Mouse (Mus musculus): ENCODE data around the gene Lrrc56. TPM values are rescaled to one million over a fixed set of nuclear protein-coding genes. Genes with fewer than 3 reads are reported as not detected.

Gene Lrrc56
- total RNA-seq (2021), result 1 to 10 TPM; 4.7 to 4.9 TPM

DNA sequence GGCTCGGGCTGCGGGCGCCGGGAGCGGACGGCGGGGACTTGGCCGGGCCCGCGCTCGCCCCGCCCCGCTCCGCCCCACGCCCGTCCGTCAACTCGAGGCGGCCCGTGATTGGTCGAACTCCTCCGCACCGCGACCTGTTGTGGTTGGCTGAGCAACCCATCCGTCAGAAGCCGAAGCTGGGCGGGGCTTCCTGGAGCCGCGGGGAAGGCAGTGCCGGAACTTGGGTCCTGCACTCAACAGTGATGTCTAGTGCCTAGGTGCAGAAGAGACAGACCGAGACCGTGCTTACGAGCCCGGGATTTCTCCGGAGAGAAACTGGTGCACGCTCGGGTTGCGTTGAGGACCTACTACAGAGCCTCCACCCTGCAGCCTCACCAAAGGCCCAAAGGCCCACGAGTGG, at the start of gene Lrrc56, which contains the start of gene Hras:
TSS of gene Lrrc56 (plus strand) at position 210 of the 400 bp plus-strand sequence.
TSS of gene Hras (minus strand) at position 58 of the 400 bp plus-strand sequence.
- DNase-seq (ENCODE audit: extremely low spot score in 1 of 2, low spot score in 2 of 2), result peak; percentile 98 to 99
- intact Hi-C loops (cut with DNase I), result no loop called here

GRCm38 (mm10) chr7:141144650-141145049, 49.3 kb upstream of the Lrrc56 start:
- DNase-seq (ENCODE audit: extremely low spot score in 1 of 2, low spot score in 2 of 2), result no peak
- intact Hi-C loops (cut with DNase I), result no loop called here

DNA sequence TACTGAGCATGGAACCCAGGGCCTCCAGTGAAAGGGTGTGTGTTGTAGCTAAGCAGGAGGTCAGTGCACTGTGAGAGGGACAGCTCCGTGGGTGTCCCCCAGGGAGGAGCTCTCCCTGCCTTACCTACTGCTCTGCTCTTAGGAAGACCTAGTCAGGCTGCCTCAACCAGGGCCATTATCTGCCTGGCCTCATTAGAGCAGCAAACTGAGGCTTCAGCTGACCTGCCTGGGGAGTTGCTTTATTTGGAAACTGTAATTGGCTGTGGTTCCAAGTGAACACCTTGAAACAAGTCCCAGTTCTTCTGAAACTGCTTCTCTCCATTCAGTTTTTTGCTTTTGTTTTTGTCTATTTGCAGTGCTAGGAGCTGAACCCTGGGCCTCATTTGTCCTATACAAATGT, 48.6 kb upstream of the Lrrc56 start:
- intact Hi-C loops (cut with DNase I), result no loop called here

DNA sequence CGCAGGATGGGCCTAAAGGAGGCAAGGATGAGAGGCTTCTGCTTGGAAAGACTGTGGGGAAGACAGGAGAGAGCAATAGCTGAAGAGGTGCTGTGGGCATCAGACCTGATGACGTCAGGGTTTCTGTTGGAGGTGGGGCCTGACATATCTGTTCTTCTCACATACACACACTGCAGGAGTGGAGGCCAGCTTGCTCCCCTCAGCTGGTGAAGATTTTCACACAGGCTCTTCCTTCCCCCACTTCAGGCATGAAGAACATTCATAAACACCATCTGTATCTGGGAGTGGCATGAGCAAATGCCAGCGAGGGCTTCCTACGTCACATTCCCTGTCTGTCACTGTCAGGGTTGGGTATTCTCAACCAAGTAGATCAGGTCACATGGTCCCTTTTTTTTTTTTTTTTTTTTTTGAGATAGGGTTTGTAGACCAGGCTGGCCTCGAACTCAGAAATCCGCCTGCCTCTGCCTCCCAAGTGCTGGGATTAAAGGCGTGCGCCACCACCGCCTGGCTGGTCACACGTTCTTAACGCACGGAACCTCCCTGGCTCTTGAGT, 47.8 kb upstream of the Lrrc56 start:
- DNase-seq (ENCODE audit: extremely low spot score in 1 of 2, low spot score in 2 of 2), result no peak
- intact Hi-C loops (cut with DNase I), result no loop called here

More for the DNA sequence above, 48.6 kb upstream of the Lrrc56 start:
- no peak for DNase-seq (ENCODE audit: extremely low spot score in 1 of 2, low spot score in 2 of 2)

GRCm38 (mm10) chr7:141147044-141147443, 46.9 kb upstream of the Lrrc56 start:
- no peak for DNase-seq (ENCODE audit: extremely low spot score in 1 of 2, low spot score in 2 of 2)

DNA sequence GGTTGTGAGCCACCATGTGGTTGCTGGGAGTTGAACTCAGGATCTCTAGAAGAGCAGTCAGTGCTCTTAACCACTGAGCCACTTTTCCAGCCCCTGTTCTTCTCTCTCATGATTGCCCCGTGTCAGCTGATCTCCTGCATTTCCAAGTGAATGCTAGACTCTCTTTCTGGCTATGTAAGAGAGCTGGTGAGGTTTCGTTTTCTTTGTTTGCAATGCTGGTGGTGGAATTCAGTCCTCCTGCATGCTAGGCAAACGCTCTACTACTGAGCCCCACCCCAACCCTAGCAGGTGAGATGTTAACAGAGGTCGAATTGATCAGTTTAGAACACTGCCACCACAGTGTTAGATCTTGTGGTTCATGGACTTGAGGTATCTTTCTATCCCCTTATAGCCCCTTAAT, 45.3 kb upstream of the Lrrc56 start:
- DNase-seq (ENCODE audit: extremely low spot score in 1 of 2, low spot score in 2 of 2), result no peak
- intact Hi-C loops (cut with DNase I), result no loop called here

More at GRCm38 (mm10) chr7:141147044-141147443, 46.9 kb upstream of the Lrrc56 start:
- intact Hi-C loops (cut with DNase I), result no loop called here

DNA sequence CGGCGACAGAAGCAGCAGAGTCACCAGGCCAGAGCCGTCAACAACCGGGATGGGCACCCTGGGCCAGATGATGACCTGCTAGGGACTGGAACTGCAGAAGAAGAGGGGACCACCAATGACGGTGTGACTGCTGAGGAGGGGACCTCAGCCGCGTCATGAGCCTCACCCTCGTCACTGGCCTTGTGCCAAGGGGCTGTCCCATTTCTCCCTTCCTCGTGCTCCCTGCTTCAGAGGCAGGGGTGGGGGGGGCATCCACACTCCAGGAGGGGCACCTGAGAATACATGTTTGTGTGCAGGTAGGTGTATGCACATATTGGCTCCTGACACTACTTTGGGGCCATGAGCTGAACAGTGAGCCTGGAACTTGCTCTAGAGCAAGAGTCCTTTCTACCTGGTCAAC, 38.6 kb upstream of the Lrrc56 start:
- intact Hi-C loops (cut with DNase I), result no loop called here
- DNase-seq (ENCODE audit: extremely low spot score in 1 of 2, low spot score in 2 of 2), result no peak

GRCm38 (mm10) chr7:141164397-141164796, 29.6 kb upstream of the Lrrc56 start:
- intact Hi-C loops (cut with DNase I), result no loop called here
- no peak for DNase-seq (ENCODE audit: extremely low spot score in 1 of 2, low spot score in 2 of 2)

DNA sequence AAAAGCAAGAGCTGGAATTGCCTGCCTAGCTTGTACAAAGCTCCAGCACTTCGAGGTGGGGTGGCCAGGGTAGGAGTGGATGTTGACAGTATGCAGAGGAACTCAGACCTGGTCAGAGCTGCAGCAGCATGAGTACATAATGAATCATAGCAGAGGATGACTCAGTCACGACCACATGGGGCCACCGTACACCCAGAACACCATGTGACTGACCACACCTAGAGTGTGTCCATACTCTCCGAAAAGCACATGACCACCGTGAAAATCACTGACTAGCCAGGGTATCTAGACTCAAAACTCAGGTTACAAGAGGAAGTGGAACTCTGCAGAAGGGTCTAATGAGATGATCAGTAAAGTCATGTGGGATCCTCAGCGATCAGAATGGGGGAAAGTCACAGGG, 29.1 kb upstream of the Lrrc56 start:
- intact Hi-C loops (cut with DNase I), result no loop called here
- DNase-seq (ENCODE audit: extremely low spot score in 1 of 2, low spot score in 2 of 2), result no peak

DNA sequence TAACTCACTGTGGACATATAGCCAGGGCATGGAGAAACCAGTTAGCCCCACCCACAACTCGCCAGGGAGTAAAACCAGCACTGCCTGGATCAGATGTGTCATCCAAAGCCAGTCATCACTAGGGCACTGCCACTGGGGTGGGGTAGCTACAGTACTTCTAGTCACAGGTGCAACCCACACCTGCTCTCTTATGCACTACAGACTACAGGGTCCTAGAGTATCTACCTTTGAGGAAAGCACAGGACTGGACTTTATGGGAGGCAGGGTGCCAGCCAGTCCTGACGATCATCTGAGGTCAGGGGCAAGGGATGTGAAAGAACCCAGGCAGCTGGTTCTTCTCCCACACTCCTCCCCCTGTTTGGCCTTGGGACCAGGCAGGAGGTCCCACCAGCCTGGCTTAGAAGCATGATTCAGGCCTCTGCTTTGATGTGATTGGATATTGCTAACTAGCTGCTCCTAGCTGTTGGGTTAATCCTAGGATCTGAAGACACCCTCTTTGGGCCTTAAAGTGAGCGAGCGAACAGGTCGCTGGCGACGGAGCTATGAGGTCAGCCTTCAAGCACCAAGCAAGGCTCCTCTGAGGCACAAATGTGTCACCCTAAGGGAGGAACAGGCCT, 25.9 kb upstream of the Lrrc56 start:
- intact Hi-C loops (cut with DNase I), result no loop called here
- no peak for DNase-seq (ENCODE audit: extremely low spot score in 1 of 2, low spot score in 2 of 2)

- intact Hi-C loops (cut with DNase I), result no loop called here
- DNase-seq (ENCODE audit: extremely low spot score in 1 of 2, low spot score in 2 of 2), result peak in 1 of 2 experiments; percentile 59
These were observed 25.4 kb upstream of the Lrrc56 start for GRCm38 (mm10) chr7:141168518-141168953.

DNA sequence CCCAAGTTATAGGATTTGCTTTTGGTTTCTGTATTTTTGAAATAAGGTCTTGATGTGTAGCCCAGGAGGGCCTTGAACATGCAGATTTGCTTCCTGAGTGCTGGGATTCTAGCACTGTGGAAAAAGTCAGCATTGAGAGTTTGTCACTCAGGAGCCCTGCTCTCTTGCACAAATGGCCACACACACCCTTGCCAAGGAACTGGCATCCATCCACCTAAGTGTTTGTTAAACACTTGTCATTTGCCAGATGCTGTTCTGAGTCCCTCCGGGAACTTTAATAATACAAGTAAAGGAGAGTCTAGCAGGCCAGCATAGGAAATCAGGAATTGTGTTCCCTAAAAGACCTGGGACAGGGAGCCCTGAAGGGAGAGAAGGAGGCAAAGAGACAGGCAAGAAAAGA, 24.7 kb upstream of the Lrrc56 start:
- intact Hi-C loops (cut with DNase I), result no loop called here
- no peak for DNase-seq (ENCODE audit: extremely low spot score in 1 of 2, low spot score in 2 of 2)

DNA sequence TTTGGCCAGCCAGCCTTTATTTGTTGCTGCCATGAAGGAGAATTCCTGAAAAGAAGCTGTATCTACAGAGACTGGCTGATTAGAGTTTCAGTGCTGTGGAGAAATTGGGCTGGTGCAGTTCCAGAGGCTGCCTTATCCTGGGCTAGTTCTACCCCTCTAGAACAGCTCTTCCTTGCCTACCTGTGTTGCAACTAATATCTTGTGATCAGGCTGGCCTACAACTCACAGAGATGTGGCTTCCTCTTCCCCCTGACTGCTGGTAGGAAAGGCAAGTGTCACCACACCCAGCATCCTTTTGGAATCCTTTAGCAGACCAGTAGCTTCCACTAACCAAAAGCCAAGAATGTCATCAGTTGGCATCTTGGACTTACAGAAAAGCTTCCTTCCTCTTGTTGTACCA, 24.1 kb upstream of the Lrrc56 start:
- DNase-seq (ENCODE audit: extremely low spot score in 1 of 2, low spot score in 2 of 2), result no peak
- intact Hi-C loops (cut with DNase I), result loop anchor here (5.0 kb wide), 2 partner anchors 38 to 108 kb away; partner anchors contain the start of gene B4galnt4

DNA sequence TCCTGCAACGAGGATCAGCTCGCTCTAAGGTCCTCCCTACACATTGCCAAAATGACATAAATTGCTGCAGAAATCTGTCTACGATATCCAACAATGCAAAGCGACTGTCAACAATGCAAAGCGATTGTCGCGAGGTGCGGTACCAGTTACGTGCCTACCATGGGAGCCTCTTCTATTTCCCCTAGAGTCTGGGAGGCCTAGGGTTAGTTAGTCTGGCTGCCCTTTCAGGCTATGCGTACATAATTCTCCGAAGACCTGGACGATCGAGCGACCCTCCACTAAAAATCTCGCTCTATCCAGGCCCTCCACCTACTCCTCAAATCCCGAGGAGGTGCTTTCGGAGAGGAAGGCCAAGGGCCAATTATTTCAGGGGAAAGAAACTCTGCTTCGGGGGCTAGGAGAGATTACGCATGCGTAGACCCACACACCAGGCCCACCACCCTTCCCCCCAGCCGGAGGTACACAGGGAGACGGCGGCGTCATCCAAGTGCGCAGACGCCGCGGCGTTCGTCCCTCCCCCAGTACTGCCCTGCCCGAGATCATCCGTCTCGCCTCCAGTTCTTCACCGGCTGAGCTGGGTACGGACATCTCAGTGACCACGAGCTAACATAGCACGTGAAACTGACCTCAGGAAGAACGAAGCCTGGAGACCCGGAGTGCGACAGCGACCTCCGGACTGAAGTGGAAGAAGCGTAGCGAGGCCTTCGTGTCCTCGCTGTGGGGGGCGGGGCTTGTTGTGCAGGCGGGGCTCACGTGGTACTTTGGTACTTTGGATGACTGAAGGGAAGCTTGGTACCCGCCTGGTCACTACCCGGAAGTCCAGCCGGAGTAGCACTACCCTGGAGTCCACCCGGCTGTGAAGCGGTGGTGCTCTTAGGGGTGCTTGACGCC, 21.6 kb upstream of the Lrrc56 start, which contains the start of gene Rnh1:
TSS of gene Rnh1 (minus strand) at position 742 of the 891 bp plus-strand sequence.
- peak; percentile 93 to 97 for DNase-seq (ENCODE audit: extremely low spot score in 1 of 2, low spot score in 2 of 2)
- intact Hi-C loops (cut with DNase I), result loop anchor here (5.0 kb wide), 2 partner anchors 40 to 110 kb away; partner anchors contain the start of gene B4galnt4

GRCm38 (mm10) chr7:141173323-141173850, 20.6 kb upstream of the Lrrc56 start:
- DNase-seq (ENCODE audit: extremely low spot score in 1 of 2, low spot score in 2 of 2), result no peak
- intact Hi-C loops (cut with DNase I), result loop anchor here (5.0 kb wide), 2 partner anchors 41 to 111 kb away; partner anchors contain the start of gene B4galnt4

GRCm38 (mm10) chr7:141175068-141175467, 18.9 kb upstream of the Lrrc56 start:
- intact Hi-C loops (cut with DNase I), result loop anchor here (5.0 kb wide), 1 partner anchor 268 kb away; no protein-coding TSS in a partner anchor
- no peak for DNase-seq (ENCODE audit: extremely low spot score in 1 of 2, low spot score in 2 of 2)

DNA sequence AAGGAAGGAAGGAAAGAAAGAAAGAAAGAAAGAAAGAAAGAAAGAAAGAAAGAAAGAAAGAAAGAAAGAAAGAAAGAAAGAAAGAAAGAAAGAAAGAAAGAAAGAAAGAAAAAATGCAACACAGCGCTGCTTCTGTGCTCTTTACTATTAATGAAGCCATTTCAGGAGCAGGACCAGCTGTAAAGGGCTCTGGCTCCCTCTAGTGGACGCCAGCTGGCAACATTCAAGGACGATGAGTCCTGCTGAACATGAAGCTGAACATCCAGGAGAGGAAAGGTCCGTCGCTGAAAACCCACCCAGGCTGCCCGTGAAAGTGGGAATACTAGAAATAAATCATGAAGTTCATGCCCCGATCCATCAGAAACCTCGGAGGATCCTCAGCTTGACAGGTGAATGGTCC, 17.8 kb upstream of the Lrrc56 start:
- intact Hi-C loops (cut with DNase I), result loop anchor here (5.0 kb wide), 1 partner anchor 269 kb away; no protein-coding TSS in a partner anchor
- DNase-seq (ENCODE audit: extremely low spot score in 1 of 2, low spot score in 2 of 2), result peak; percentile 87 to 88

DNA sequence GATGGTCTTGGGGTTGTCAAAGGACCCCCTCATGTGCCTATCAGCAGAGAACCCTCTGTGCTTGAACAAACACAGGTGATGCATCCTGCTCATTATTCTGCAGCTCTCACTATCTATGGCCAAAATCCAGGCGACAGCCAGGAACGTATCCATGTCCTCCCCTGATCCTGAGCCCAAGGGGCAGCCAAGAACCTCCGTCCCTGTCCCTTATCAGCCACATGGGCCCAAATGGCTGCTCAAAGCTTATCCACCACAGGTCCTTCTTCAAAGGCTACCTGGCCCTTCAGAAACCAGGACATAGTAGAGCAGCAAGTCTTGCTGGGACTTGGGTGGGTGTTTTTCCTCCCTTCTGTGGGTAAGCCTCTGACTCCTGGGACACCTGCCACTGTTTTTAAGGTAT, 5.8 kb upstream of the Lrrc56 start:
- intact Hi-C loops (cut with DNase I), result no loop called here
- DNase-seq (ENCODE audit: extremely low spot score in 1 of 2, low spot score in 2 of 2), result no peak

DNA sequence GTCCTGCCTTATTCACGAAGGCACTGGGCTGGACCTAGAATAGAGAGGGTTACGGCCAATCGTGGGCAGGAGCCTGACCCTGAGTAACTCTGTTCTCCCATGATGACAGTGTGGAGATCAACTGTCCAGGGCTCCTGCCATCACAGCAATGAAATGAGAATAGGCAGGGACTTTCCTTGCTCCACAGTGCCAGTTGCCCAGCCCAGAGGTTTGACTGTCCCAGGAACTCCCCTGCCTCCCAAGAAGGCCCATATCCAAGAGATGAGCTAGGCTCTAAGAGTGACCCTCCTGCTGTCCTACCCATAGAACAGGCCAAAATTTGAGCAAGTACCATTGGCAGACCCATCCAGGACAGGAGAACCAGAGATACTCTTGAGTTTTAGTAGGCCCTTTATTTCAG, 5.2 kb upstream of the Lrrc56 start:
- intact Hi-C loops (cut with DNase I), result no loop called here
- no peak for DNase-seq (ENCODE audit: extremely low spot score in 1 of 2, low spot score in 2 of 2)

All from left cerebral cortex, postnatal 10 days (tissue).